Mouse (Mus musculus): ENCODE results near the gene Gna11.

Gna11 gene

GRCm38 (mm10) chr10:81484441-81485059, 60.4 kb downstream of the Gna11 start:
- no peak for DNase-seq

GRCm38 (mm10) chr10:81483983-81484382, 61.0 kb downstream of the Gna11 start:
- DNase-seq: peak; percentile 73 to 79

DNA sequence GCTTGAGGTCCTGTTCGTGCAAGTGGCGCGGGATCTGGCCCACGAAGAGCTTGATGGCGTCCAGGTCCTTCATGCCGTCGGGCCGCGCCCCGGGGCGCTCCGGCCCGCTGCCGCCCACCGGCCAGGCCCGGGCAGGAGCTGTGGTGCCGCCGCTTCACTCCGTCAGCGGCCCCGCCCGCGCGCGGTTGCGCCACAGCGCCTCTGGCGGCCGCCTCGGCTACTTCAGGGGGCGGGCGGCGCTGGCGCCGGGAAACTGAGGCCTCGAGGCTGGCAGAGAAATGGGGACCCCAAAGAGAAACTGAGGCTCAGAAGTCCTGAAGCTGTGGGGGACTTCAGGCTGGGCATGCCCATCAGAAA, 62.5 kb downstream of the Gna11 start, which contains the start of gene Celf5:
TSS of gene Celf5 (minus strand) at position 177 of the 357 bp plus-strand sequence.
- peak; percentile 85 to 88 for DNase-seq

GRCm38 (mm10) chr10:81481605-81482532, 63.1 kb downstream of the Gna11 start:
- peak; percentile 64 to 67 for DNase-seq

Data from cerebellum, postnatal 10 days (tissue).